Mouse (Mus musculus) cerebellum, adult 8-10 months (tissue): ENCODE data around the gene 1700025C18Rik.

ENCODE experiments used
- DNase-seq: peaks from one replicate; pipeline ENCODE4 v3.0.0; 2022

1700025C18Rik gene

GRCm38 (mm10) chr2:165077055-165077454 is 13.5 kb downstream of the 1700025C18Rik start:
- peak; percentile 25 for DNase-seq

- peak; percentile 95 for DNase-seq
Observed at GRCm38 (mm10) chr2:165074937-165075336, 15.6 kb downstream of the 1700025C18Rik start.

- DNase-seq: peak; percentile 86
Observed at GRCm38 (mm10) chr2:165074081-165074884, 16.3 kb downstream of the 1700025C18Rik start.

DNA sequence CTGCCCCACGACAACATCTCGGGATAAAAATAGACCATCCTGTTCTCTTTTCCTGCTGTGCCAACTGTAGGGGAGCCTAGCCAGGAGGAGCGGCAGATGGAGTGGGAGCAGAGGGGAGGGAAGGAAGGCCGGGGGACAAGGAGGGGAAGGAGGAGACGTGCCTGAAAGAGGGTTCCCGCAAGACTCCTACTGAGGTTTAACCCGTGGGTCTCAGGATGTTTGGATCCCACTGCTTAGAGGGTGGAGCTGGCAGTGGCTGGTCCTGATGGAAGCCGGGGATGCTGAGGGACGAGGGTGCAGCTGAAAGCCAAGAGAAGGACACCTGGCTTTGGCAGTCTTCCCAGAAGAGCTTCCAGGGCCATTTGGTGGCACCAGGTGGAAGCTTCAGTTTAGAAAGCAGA is 17.2 kb downstream of the 1700025C18Rik start:
- DNase-seq: peak; percentile 91

DNA sequence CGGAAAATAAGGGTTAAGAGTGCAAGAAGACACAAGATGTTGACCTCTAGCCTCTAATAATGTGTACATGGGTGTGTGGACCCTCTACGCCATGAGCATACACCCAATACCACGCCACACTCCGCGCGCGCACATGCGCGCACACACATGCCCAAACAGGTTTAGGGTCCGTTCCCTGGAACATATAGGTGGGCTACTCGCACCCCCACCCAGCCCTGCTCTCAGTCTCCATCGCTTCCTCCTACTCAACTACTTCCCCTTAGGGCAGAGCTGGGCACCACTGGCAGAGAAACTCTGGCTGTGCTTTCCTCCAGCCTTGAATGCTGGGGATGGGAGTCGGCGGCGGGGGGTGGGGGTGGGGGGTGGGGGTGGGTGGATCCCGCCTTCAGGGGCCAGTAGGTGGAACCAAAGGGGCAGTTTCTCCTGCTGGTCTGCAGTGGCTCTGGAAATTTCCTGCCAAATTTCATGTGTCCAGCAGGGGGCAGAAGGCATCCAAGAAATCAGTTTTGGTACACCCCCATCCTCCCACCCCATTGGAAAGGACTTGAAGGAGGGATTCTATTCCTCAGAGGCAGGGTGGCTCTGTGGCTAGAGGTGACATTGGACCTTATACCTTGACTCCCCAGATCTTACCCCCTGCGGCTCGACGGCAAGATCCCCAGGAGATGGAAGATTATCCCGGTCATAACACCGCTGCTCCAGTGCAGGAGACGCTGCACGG is 20.3 kb downstream of the 1700025C18Rik start:
- DNase-seq: peak; percentile 87

DNA sequence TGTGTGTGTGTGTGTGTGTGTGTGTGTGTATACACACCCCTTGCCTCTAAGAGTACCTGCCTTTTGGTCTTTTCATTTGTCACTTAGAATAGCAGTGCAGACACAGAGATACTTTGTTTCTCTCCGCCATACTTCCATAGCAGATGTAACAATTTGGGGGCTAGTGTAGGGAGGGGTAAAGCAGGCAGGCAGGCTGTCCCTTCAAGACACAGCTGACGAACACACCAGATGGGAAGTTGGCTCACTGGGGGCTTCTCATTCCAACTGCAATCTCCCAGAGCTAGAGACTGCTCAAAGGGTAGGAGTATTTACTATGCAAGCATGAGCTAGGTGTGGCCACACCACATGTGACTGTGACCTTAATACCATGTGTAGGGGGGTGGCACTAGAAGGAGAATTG is 21.7 kb downstream of the 1700025C18Rik start:
- no peak for DNase-seq

DNA sequence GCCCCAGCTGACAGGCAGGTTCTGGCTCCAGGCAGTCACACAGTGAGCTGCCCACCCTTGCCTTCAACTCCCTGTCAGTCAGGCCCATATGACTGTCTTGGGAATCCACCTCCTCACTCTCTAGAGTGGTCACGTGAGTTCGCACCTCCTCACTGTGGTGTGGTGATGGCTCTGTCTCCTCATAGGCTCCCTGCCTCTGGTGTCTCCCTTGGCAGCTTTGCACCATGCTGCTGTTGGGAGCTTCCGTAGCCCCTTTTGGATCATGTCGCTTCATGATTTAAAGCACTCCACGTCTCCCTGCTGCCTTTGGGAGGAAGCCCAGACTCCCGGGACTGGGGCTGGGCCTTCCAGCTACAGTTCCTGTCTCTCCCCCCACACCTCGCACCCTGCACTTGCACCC is 26.1 kb downstream of the 1700025C18Rik start:
- DNase-seq: no peak

GRCm38 (mm10) chr2:165061638-165062433 is 28.7 kb downstream of the 1700025C18Rik start:
- DNase-seq: no peak

- no peak for DNase-seq
Observed at GRCm38 (mm10) chr2:165059961-165060360, 30.6 kb downstream of the 1700025C18Rik start.

GRCm38 (mm10) chr2:165056377-165057085 is 34.0 kb downstream of the 1700025C18Rik start:
- DNase-seq: no peak

GRCm38 (mm10) chr2:165055905-165056304 is 34.6 kb downstream of the 1700025C18Rik start:
- DNase-seq: no peak

- DNase-seq: no peak
Observed at GRCm38 (mm10) chr2:165054888-165055852, 35.4 kb downstream of the 1700025C18Rik start, which contains the start of gene Cd40. Gene Cd40, plus strand, starts transcription at chr2:165055627.

DNA sequence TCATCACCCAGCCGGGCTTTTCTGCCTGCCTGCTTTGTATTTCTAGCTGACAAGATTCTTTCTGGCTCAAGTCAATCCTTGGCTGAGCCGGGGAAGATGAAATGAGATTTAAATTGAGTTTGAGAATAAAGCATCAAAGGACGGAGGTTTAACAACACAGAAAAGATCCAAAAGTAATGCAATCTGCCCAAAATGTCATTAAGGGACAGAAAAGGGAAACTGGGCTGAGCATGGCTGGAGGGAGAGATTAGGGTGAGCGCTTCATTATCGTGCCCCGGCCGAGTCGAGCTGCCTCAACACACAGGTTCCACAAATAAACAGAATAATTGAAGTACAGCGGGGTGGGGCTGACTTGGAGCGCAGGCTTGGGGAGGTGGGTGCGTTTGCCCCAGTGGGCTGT is 39.0 kb downstream of the 1700025C18Rik start:
- no peak for DNase-seq

DNA sequence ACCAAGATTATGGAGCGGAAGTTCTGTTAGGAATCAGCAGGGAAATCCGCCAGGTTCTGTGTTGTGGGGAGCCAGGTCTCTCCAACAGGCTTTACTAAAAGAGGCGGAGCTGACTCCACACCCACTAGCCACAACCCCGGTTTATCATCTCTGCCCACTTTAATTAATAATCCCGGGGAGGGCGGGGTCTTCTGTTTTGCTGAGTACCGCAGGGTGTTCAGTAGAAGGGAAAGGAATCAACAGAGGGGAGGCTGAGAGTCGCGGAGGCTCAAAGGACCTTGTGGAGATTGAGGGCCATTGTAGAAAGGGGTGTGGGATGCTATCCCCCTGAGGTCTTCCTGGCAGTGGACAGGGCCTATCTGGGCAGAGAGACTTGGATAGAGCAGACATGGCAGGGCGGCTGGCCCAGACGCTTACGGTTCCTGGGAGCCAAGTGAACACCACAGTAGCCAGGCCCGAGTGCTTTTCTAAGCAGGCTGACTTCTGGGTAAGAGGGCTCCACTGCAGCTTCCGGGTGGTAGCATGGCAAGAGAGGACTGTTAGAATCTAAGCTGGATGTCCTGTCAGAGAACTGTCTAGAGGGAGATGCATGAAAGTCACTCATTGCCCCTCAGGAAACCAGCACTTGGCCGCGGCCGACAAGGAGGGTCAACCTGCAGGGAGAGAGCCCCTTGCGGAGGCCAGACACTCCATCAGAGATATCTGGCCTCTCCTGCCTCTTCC is 39.6 kb downstream of the 1700025C18Rik start:
- no peak for DNase-seq

DNA sequence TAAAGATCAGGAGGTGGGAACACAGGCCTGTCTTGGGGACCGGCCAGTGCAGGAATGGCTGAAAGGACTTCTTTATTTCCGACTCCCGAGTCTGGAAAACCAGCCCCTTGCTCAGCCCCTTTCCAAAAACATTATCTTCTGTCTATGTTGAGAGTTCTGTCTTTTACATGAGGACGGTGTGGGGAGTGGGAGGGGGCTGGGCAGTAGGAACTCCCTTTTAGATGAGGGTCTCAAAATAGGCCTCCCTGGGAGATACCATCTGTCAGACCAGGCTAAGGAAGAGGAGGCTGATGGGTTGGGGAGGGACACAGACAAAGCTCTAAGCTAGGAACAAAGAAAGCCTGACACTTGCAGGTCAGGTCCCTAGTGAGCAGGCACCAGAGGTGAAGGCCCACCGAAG is 41.5 kb downstream of the 1700025C18Rik start:
- no peak for DNase-seq

DNA sequence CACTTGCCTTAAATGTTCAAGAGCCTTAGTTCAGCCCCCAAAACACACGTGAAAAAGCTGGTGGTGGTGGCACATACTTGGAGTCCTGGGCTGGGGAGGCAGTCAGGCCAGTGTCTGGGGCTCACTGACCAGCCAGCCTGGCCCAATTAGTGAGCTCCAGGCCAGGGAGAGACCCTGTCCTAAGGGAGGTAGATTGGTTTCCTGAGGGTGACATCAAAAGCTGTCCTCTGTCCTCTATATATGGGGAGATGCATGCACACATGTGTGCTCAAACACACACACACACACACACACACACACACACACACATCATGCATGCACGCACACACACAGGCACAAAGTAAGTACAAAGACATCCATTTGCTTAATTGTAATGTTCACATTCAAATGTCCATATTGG is 46.8 kb downstream of the 1700025C18Rik start:
- no peak for DNase-seq

GRCm38 (mm10) chr2:165043090-165043636 is 47.4 kb downstream of the 1700025C18Rik start:
- no peak for DNase-seq

- DNase-seq: no peak
Observed at GRCm38 (mm10) chr2:165042126-165042525, 48.4 kb downstream of the 1700025C18Rik start.

GRCm38 (mm10) chr2:165037415-165037814 is 53.1 kb downstream of the 1700025C18Rik start:
- DNase-seq: no peak

- no peak for DNase-seq
Observed at GRCm38 (mm10) chr2:165035058-165035431, 55.5 kb downstream of the 1700025C18Rik start.
